Mouse (Mus musculus) embryonic facial prominence, embryonic 10.5 days (tissue): Measurements from ENCODE around the gene Krtap19-3. TPM values are rescaled to one million over a fixed set of nuclear protein-coding genes. Genes with fewer than 3 reads are reported as not detected.

ENCODE experiments used
- DNase-seq: peaks from one replicate; pipeline ENCODE4 v3.0.0-alpha.2; 2017; ENCODE audit warnings: low spot score
- H3K27ac ChIP-seq: fragments of 300-500 bp; sonication (generic); replicated peaks from 2 replicates; pipeline ENCODE4 v1.5.1; 2016; ENCODE audit warnings: mild to moderate bottlenecking
- H3K27me3 ChIP-seq: fragments of 300-500 bp; sonication (generic); replicated peaks from 2 replicates; pipeline ENCODE4 v1.6.1; 2016; ENCODE audit warnings: low read depth, mild to moderate bottlenecking; ENCODE audit not compliant: poor library complexity, severe bottlenecking
- H3K36me3 ChIP-seq: fragments of 300-500 bp; sonication (generic); replicated peaks from 2 replicates; pipeline ENCODE4 v1.6.1; 2016; ENCODE audit warnings: mild to moderate bottlenecking, moderate library complexity
- H3K4me1 ChIP-seq: fragments of 300-500 bp; sonication (generic); 2 replicates; pipeline ENCODE4 v1.6.1; 2016
- H3K4me3 ChIP-seq: fragments of 300-500 bp; sonication (generic); 2 replicates; pipeline ENCODE4 v1.5.1; 2016; ENCODE audit warnings: mild to moderate bottlenecking, moderate library complexity
- H3K9me3 ChIP-seq: fragments of 300-500 bp; sonication (generic); 2 replicates; pipeline ENCODE4 v1.6.1; 2016; ENCODE audit warnings: mild to moderate bottlenecking
- WGBS: fragments of 180-500 bp; shearing (Covaris S2); methylation state at CpG from one replicate; pipeline ENCODE4 v1.1.7; 2016; 5-methylcytosine and 5-hydroxymethylcytosine counted together
- polyA plus RNA-seq: library from polyadenylated mRNA; unstranded; fragments of >200 nt; fragmentation: Nextera tagmentation; extraction: Ambion mirVana; gene quantifications from 2 replicates; pipeline ENCODE4 v1.2.1, GENCODE M21; 2016

Krtap19-3 gene
- not detected in 2 replicates for polyA plus RNA-seq

DNA sequence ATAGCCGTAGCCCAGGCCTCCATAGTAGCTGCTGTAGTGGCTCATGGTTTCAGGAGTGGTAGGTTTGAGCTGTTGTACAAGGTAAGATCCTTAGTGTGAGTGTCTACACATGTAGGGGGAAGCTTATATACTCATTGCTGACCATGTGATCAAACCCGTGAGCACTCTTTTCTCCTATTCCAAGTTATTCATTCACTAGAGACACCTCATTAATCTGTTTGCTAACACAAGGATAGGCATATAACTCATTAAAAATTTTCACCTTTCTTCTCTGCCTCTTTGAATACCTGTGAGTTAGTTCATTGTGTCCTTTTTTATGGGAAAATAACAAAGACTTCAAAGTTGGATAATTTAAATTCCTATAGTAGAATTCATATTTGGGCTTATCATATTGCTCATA lies at the start of gene Krtap19-3:
Gene Krtap19-3 (minus strand): TSS at position 101 of the 400 bp plus-strand sequence.
- WGBS: 88% methylated on average over 2 of the region's 2 CpGs

GRCm38 (mm10) chr16:88896357-88896756 lies 18.5 kb upstream of the Krtap19-3 start, which contains the start of gene Krtap19-5:
Gene Krtap19-5 (minus strand): TSS chr16:88896457.
- Histone ChIP-seq H3K36me3 (no peaks in the 10 kb centered on the region), H3K27ac (no peak within 1 kb of the TSS), H3K9me3 (no peaks in the 10 kb centered on the region), H3K4me3 (no peak within 1 kb of the TSS), H3K27me3 (no peaks in the 10 kb centered on the region), H3K4me1 (no peaks in the 10 kb centered on the region)
- 93% methylated on average over 6 of the region's 6 CpGs for WGBS
- DNase-seq: no peak

More for the DNA sequence above, at the start of gene Krtap19-3:
- no peak for DNase-seq
- Histone ChIP-seq H3K27ac (no peak within 1 kb of the TSS), H3K27me3 (no peaks in the 10 kb centered on the region), H3K4me3 (no peak within 1 kb of the TSS), H3K9me3 (no peaks in the 10 kb centered on the region), H3K36me3 (no peaks in the 10 kb centered on the region), H3K4me1 (no peaks in the 10 kb centered on the region)

- Histone ChIP-seq H3K9me3 (no peaks in the 10 kb centered on the region), H3K27me3 (no peaks in the 10 kb centered on the region), H3K27ac (no peak overlapping the region), H3K4me3 (no peak overlapping the region), H3K36me3 (no peaks in the 10 kb centered on the region), H3K4me1 (no peaks in the 10 kb centered on the region)
- WGBS: 90% methylated on average over 6 of the region's 6 CpGs
- DNase-seq: no peak
These were observed 9.0 kb upstream of the Krtap19-3 start for GRCm38 (mm10) chr16:88886870-88887269.

GRCm38 (mm10) chr16:88884989-88885388 lies 7.2 kb upstream of the Krtap19-3 start, which contains the start of gene Krtap19-4:
Gene Krtap19-4 (minus strand): TSS chr16:88885089.
- Histone ChIP-seq H3K27ac (no peak within 1 kb of the TSS), H3K27me3 (no peaks in the 10 kb centered on the region), H3K36me3 (no peaks in the 10 kb centered on the region), H3K9me3 (no peaks in the 10 kb centered on the region), H3K4me3 (no peak within 1 kb of the TSS), H3K4me1 (no peaks in the 10 kb centered on the region)
- 88% methylated on average over 5 of the region's 5 CpGs for WGBS
- no peak for DNase-seq

- H3K9me3 ChIP-seq: no peaks in the 10 kb centered on the region
- H3K4me3 ChIP-seq: no peak within 1 kb of the TSS
- no peaks in the 10 kb centered on the region for H3K27me3 ChIP-seq
- DNase-seq: no peak
- H3K27ac ChIP-seq: no peak within 1 kb of the TSS
- H3K36me3 ChIP-seq: no peaks in the 10 kb centered on the region
- no peaks in the 10 kb centered on the region for H3K4me1 ChIP-seq
- 97% methylated on average over 3 of the region's 3 CpGs for WGBS
These were observed 3.7 kb downstream of the Krtap19-3 start, which contains the start of gene Krtap19-2 for GRCm38 (mm10) chr16:88874169-88874568. Gene Krtap19-2 (minus strand): TSS chr16:88874269.

GRCm38 (mm10) chr16:88869311-88869710 lies 8.5 kb downstream of the Krtap19-3 start, which contains the start of gene Krtap19-1:
Gene Krtap19-1 (minus strand): TSS chr16:88869411.
- WGBS: 88% methylated on average over 6 of the region's 6 CpGs
- Histone ChIP-seq H3K36me3 (no peaks in the 10 kb centered on the region), H3K4me3 (no peak within 1 kb of the TSS), H3K27ac (no peak within 1 kb of the TSS), H3K27me3 (no peaks in the 10 kb centered on the region), H3K4me1 (no peaks in the 10 kb centered on the region), H3K9me3 (no peaks in the 10 kb centered on the region)
- DNase-seq: no peak

- Histone ChIP-seq H3K9me3 (no peaks in the 10 kb centered on the region), H3K4me1 (no peaks in the 10 kb centered on the region), H3K36me3 (no peaks in the 10 kb centered on the region), H3K27ac (no peak overlapping the region), H3K27me3 (no peaks in the 10 kb centered on the region), H3K4me3 (no peak overlapping the region)
- 93% methylated on average over 4 of the region's 4 CpGs for WGBS
- no peak for DNase-seq
These were observed 12.9 kb downstream of the Krtap19-3 start for GRCm38 (mm10) chr16:88864887-88865407.

DNA sequence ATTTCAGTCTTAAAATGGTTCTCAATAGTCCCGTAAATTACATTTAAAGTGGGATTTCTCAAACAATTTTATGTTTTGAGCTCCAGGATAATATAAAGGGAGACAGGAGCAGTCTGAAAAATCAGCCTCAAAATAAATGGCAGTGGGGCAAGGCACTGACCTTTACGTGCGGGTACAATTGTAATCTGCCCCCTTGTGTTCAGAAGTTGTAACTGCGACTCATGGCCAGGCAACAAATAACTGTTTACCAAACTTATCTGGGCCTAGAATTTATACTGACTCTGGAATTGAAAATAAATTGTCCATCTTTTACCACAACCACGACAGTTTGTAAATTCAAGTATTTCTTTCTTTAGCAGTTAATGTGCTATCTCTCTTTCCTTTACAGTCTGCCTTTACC lies 26.4 kb downstream of the Krtap19-3 start:
- WGBS: 13% methylated on average over 5 of the region's 5 CpGs
- Histone ChIP-seq H3K27me3 (no peaks in the 10 kb centered on the region), H3K9me3 (no peaks in the 10 kb centered on the region), H3K36me3 (no peaks in the 10 kb centered on the region), H3K4me3 (no peak overlapping the region), H3K27ac (no peak overlapping the region), H3K4me1 (no peaks in the 10 kb centered on the region)
- peak; percentile 27 for DNase-seq

DNA sequence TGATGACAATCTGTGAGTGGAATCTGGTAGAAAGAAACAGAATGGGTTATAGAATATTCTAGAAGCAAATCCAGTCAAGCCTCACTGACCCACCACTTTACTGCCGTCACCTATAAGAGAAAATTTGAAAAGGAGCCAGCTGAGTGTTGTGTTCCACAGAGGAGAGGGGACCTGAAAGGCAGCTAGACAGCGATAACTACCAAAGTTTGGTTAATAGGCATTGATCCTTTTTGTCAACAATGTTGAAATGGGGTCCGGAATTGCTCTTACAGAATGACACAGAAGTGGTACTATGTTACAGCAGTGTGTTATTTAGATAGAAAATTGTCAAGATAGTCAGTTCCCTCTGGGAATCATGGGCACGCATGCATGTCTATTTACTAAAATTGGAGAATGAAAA lies 29.3 kb downstream of the Krtap19-3 start:
- Histone ChIP-seq H3K36me3 (no peaks in the 10 kb centered on the region), H3K4me1 (no peaks in the 10 kb centered on the region), H3K4me3 (no peak overlapping the region), H3K27ac (no peak overlapping the region), H3K27me3 (no peaks in the 10 kb centered on the region), H3K9me3 (no peaks in the 10 kb centered on the region)
- 85% methylated on average over 4 of the region's 4 CpGs for WGBS
- no peak for DNase-seq

DNA sequence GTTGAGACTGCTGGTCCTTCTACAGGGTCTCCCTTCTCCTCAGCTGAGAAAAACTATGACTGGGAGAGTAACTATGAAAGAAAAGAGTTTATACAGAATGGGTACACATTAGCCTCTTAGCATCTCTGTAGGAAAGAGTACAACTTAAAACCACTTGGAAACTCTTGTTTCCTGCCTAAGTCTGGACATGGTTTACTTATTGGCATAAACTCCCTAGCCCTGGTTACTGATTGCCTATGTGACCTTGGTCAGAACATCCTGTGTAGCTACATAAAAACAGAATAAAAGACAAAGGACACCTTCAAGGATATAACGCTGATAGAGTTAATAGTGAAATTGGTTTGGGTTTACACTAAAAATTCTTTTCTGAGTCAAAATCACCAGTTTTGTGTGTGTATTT lies 30.5 kb downstream of the Krtap19-3 start:
- no peak for DNase-seq
- H3K4me3 ChIP-seq: no peak overlapping the region
- no peaks in the 10 kb centered on the region for H3K9me3 ChIP-seq
- H3K4me1 ChIP-seq: no peaks in the 10 kb centered on the region
- 92% methylated on average over 1 of the region's 1 CpGs for WGBS
- no peaks in the 10 kb centered on the region for H3K27me3 ChIP-seq
- no peak overlapping the region for H3K27ac ChIP-seq
- H3K36me3 ChIP-seq: no peaks in the 10 kb centered on the region

Other genes with a start within 250 kb of the Krtap19-3 start
- gene Krtap26-1, start 230.2 kb downstream of the Krtap19-3 start, polyA plus RNA-seq: not detected in 2 replicates
- not detected in 2 replicates for gene Krtap27-1, start 206.4 kb downstream of the Krtap19-3 start, polyA plus RNA-seq
- not detected in 2 replicates for gene 2310061N02Rik, start 170.1 kb downstream of the Krtap19-3 start, polyA plus RNA-seq
- gene Krtap13-1, start 149.2 kb downstream of the Krtap19-3 start, polyA plus RNA-seq: not detected in 2 replicates
- not detected in 2 replicates for gene Krtap13, start 126.4 kb downstream of the Krtap19-3 start, polyA plus RNA-seq
- gene 2310034C09Rik, start 119.2 kb downstream of the Krtap19-3 start, polyA plus RNA-seq: not detected in 2 replicates
- gene 2310057N15Rik, start 103.8 kb downstream of the Krtap19-3 start, polyA plus RNA-seq: not detected in 2 replicates
- not detected in 2 replicates for gene Gm5965, start 100.1 kb downstream of the Krtap19-3 start, polyA plus RNA-seq
- not detected in 2 replicates for gene Gm20741, start 65.8 kb downstream of the Krtap19-3 start, polyA plus RNA-seq
- not detected in 2 replicates for gene Krtap15, start 57.8 kb downstream of the Krtap19-3 start, polyA plus RNA-seq
- gene Krtap14, start 51.9 kb downstream of the Krtap19-3 start, polyA plus RNA-seq: not detected in 2 replicates
- gene Krtap19-1, start 8.6 kb downstream of the Krtap19-3 start, polyA plus RNA-seq: not detected in 2 replicates
- not detected in 2 replicates for gene Krtap19-2, start 3.8 kb downstream of the Krtap19-3 start, polyA plus RNA-seq
- gene Krtap19-4, start 7.1 kb upstream of the Krtap19-3 start, polyA plus RNA-seq: not detected in 2 replicates
- gene Krtap19-5, start 18.4 kb upstream of the Krtap19-3 start, polyA plus RNA-seq: not detected in 2 replicates
- not detected in 2 replicates for gene Krtap19-9b, start 54.2 kb upstream of the Krtap19-3 start, polyA plus RNA-seq
- gene Krtap16-3, start 84.8 kb upstream of the Krtap19-3 start, polyA plus RNA-seq: not detected in 2 replicates
- not detected in 2 replicates for gene Krtap22-2, start 132.7 kb upstream of the Krtap19-3 start, polyA plus RNA-seq
- gene Gm10229, start 137.2 kb upstream of the Krtap19-3 start, polyA plus RNA-seq: not detected in 2 replicates
- gene Krtap6-1, start 153.7 kb upstream of the Krtap19-3 start, polyA plus RNA-seq: not detected in 2 replicates
- gene Gm10228, start 163.4 kb upstream of the Krtap19-3 start, polyA plus RNA-seq: not detected in 2 replicates
- gene Krtap6-5, start 169.8 kb upstream of the Krtap19-3 start, polyA plus RNA-seq: not detected in 2 replicates
- not detected in 2 replicates for gene 1110025L11Rik, start 186.0 kb upstream of the Krtap19-3 start, polyA plus RNA-seq
- not detected in 2 replicates for gene Krtap6-3, start 206.0 kb upstream of the Krtap19-3 start, polyA plus RNA-seq